Mouse (Mus musculus) monocyte, adult 2 months (primary cell): ENCODE measurements at regions not wholly inside any gene's neighbourhood (a gene's known extent, or its start where the extent isn't known, plus 50 kb on each side); places are given as distances from the start of the nearest gene placed in this dataset.
"Not testable (repeated sequence)": the region's sequence is repeated elsewhere in the genome, so short reads cannot be mapped to it uniquely, and the experiment has no call there.

ENCODE experiments used
- DNase-seq, 2 experiments: peaks; one replicate each; pipeline ENCODE4 v3.0.0; 2022; ENCODE audit warnings: low spot score in 2 of 2, low read depth in 1 of 2

DNA sequence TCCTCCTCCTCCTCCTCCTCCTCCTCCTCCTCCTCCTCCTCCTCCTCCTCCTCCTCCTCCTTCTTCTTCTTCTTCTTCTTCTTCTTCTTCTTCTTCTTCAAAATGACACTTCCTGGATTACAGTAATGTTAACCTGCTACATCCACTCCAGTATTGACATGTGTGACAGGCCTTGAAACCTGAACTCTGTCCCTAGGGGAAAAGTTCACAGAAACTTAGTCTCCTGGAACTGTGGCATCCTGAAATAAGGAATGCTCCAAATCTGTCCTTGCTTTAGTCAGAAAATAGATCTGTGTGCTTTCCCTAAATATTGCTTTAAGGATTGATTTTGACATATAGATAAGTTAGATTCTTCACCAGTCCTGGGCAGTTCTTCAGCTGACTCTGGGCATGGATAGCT lies 464.8 kb downstream of the Adam6a start:
- not testable (repeated sequence) for DNase-seq

- no peak for DNase-seq
These were observed 465.7 kb downstream of the Adam6a start for GRCm38 (mm10) chr12:114009391-114009790.

GRCm38 (mm10) chr12:114012860-114013259 lies 469.2 kb downstream of the Adam6a start:
- DNase-seq = not testable (repeated sequence)

DNA sequence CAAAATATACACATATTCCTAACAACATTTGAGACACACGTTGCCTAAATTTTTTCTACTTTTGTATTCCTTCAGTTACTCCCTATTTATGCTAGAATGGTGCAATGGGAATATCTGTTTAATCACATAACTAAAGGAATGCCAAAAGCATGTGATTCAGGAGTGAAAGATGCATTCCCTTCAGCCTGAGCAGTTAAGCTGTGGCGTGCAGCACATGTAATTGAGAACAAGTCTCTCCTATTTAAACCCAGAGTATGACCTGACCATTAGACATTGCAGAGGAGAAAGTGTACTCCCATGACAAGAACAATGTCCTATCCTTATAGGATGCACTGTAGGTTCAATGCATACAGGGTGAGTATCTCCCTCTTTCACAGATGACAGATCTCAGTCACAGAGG lies 493.3 kb downstream of the Adam6a start:
- not testable (repeated sequence) for DNase-seq

DNA sequence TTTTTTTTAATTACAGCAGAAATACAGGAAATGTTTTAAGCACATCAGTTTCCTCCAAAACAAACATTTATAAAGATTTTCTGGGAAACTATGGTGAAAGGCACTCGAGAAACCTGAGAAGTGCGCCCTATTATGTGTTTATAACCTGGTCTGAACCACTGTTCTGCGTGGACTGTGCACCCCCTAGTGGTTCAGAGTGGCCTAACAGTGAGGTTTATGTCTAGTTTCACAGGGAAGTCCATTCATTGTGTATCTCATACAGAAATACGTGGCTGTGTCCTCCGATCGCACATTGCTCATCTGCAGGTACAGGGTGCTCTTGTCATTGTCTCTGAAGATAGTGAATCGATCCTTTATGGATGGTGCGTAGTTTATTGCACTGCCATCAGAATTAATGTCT lies 504.3 kb downstream of the Adam6a start:
- DNase-seq = not testable (repeated sequence)

DNA sequence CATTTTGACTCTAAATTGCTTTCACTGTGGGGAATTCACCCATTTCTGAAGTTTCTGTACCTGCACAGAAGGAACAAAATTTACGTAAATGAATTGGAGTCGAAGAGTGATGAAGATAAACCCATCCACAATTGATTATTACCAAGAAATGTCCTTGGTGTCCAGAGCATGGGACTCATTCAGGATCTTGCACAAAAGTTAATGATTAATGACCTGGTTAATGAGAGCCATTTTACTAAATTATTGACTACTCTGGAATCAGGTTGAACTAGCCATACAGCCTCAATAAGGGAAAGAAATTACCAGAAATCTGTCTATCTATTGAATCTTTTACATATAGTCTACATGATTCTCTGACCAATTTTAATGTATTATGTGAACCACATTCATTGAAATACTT lies 509.6 kb downstream of the Adam6a start:
- no peak for DNase-seq

DNA sequence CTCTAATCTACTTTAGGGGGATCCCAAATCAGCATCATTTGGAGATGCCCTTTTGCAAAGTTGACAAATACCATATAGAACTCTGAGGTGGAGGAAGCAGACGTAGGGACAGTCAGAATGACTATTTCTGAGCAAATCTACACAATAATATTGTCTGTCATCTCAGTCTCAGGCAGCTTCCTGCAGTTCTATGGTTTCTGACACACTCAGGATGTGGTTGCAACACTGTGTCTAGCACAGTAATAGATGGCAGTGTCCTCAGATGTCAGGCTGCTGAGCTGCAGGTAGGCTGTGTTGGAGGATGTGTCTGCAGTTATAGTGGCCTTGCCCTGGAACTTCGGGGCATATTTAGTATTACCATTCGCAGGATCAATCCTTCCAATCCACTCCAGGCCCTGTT lies 515.9 kb downstream of the Adam6a start:
- DNase-seq = no peak

GRCm38 (mm10) chr12:114067166-114067565 lies 523.5 kb downstream of the Adam6a start:
- DNase-seq = no peak

- not testable (repeated sequence) for DNase-seq
These were observed 565.0 kb downstream of the Adam6a start for GRCm38 (mm10) chr12:114108731-114109130.

GRCm38 (mm10) chr12:114134897-114135296 lies 591.2 kb downstream of the Adam6a start:
- DNase-seq = no peak

- no peak for DNase-seq
These were observed 605.1 kb downstream of the Adam6a start for GRCm38 (mm10) chr12:114148779-114149178.

GRCm38 (mm10) chr12:114172305-114172704 lies 628.6 kb downstream of the Adam6a start:
- DNase-seq = no peak

DNA sequence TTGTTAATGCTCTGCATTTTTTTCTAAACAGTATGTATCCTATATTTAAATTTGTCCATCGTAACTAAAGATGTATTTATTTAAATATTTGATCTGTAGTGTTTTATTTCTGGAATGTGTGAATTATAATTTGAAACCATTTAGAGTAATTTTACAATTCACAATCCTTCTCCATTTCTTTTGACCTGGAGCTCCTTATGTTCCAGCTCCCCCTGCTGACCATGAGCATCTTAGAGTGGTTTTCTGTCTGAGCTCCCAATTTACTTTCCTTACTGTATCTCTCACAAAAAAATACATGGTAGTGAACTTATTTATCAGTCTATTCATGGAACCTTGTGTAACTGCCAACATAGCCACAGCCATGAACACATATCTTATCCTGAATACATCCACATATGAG lies 655.8 kb downstream of the Adam6a start:
- no peak for DNase-seq

GRCm38 (mm10) chr12:114222541-114222940 lies 678.8 kb downstream of the Adam6a start:
- no peak for DNase-seq
